Mouse (Mus musculus) MEL (cell line): ENCODE results near the gene Tppp2. TPM values are rescaled to one million over a fixed set of nuclear protein-coding genes. Genes with fewer than 3 reads are reported as not detected.

ENCODE experiments used
- DNase-seq: peaks from one replicate; pipeline ENCODE4 v3.0.0; 2011; ENCODE audit warnings: low read depth, low spot score
- H3K27ac ChIP-seq: 2 replicates; pipeline ENCODE4 v1.5.1; 2012; ENCODE audit warnings: low read depth, mild to moderate bottlenecking, control low read depth, low read length, moderate library complexity; ENCODE audit not compliant: control insufficient read depth
- H3K27me3 ChIP-seq, 2 experiments: fragments of 150-350 bp in 1 of 2; sonication (generic) in 1 of 2; 2 replicates each; pipeline ENCODE4 v1.6.1; 2012; ENCODE audit warnings: low read length in 2 of 2, mild to moderate bottlenecking in 2 of 2, improper control_type of control experiment in 1 of 2, moderate library complexity in 1 of 2; ENCODE audit not compliant: insufficient read depth in 2 of 2, control insufficient read depth in 1 of 2
- H3K36me3 ChIP-seq, 2 experiments: 2 replicates each; pipeline ENCODE4 v1.6.1; 2012 to 2014; ENCODE audit warnings: low read length in 2 of 2, improper control_type of control experiment in 1 of 2, inconsistent platforms in 1 of 2, mild to moderate bottlenecking in 1 of 2; ENCODE audit not compliant: insufficient read depth in 2 of 2, control insufficient read depth in 1 of 2
- H3K4me1 ChIP-seq, 2 experiments: fragments of 150-350 bp in 1 of 2; sonication (generic) in 1 of 2; 2 replicates each; pipeline ENCODE4 v1.6.1; 2012; ENCODE audit warnings: low read length in 2 of 2, improper control_type of control experiment in 1 of 2, mild to moderate bottlenecking in 1 of 2; ENCODE audit not compliant: insufficient read depth in 2 of 2, control insufficient read depth in 1 of 2
- H3K4me3 ChIP-seq, 2 experiments: fragments of 150-350 bp in 1 of 2; sonication (generic) in 1 of 2; 2 replicates each; pipeline ENCODE4 v1.5.1; 2012; ENCODE audit warnings: low read depth in 2 of 2, low read length in 2 of 2, mild to moderate bottlenecking in 2 of 2, moderate library complexity in 2 of 2, control low read depth in 1 of 2, improper control_type of control experiment in 1 of 2; ENCODE audit not compliant: control insufficient read depth in 1 of 2, insufficient read depth in 1 of 2
- H3K79me2 ChIP-seq: 2 replicates; pipeline ENCODE4 v1.6.1; 2012; ENCODE audit warnings: mild to moderate bottlenecking, low read length, moderate library complexity; ENCODE audit not compliant: control insufficient read depth, poor library complexity, insufficient read depth
- H3K9ac ChIP-seq: 2 replicates; pipeline ENCODE4 v1.6.1; 2012; ENCODE audit warnings: low read depth, mild to moderate bottlenecking, control low read depth, low read length, moderate library complexity; ENCODE audit not compliant: control insufficient read depth, poor library complexity, severe bottlenecking
- H3K9me3 ChIP-seq: fragments of 150-350 bp; sonication (generic); replicated peaks from 2 replicates; pipeline ENCODE4 v1.6.1; 2012; ENCODE audit warnings: mild to moderate bottlenecking, low read length, improper control_type of control experiment, moderate library complexity; ENCODE audit not compliant: insufficient read depth
- BHLHE40 ChIP-seq: IDR thresholded peaks from 2 replicates; pipeline ENCODE4 v1.6.1; 2012; ENCODE audit warnings: low read depth, mild to moderate bottlenecking, inconsistent platforms, low read length, improper control_type of control experiment, borderline replicate concordance
- CHD1 ChIP-seq: IDR thresholded peaks from 2 replicates; pipeline ENCODE4 v1.6.1; 2012; ENCODE audit warnings: low read depth, mild to moderate bottlenecking, inconsistent platforms, low read length, improper control_type of control experiment
- CTCF ChIP-seq, 3 experiments: IDR thresholded peaks in 2 of 3; conservative IDR thresholded peaks in 1 of 3; 2 replicates each; pipeline ENCODE4 v1.5.1; 2011 to 2012; ENCODE audit warnings: low read length in 3 of 3, low read depth in 2 of 3, mild to moderate bottlenecking in 2 of 3, improper control_type of control experiment in 1 of 3, inconsistent platforms in 1 of 3, mixed read lengths in 1 of 3, moderate library complexity in 1 of 3; ENCODE audit not compliant: control insufficient read depth in 1 of 3, insufficient read depth in 1 of 3, poor library complexity in 1 of 3, severe bottlenecking in 1 of 3
- E2F4 ChIP-seq: IDR thresholded peaks from 2 replicates; pipeline ENCODE4 v1.6.1; 2011; ENCODE audit warnings: low read depth, low read length, improper control_type of control experiment, borderline replicate concordance
- EP300 ChIP-seq, 2 experiments: IDR thresholded peaks; 2 replicates each; pipeline ENCODE4 v1.6.1; 2011; ENCODE audit warnings: improper control_type of control experiment in 2 of 2, low read length in 2 of 2, low read depth in 1 of 2, mild to moderate bottlenecking in 1 of 2
- JUND ChIP-seq: IDR thresholded peaks from 2 replicates; pipeline ENCODE4 v1.6.1; 2011; ENCODE audit warnings: low read depth, mild to moderate bottlenecking, improper control_type of control experiment, low read length
- MAFK ChIP-seq: IDR thresholded peaks from 2 replicates; pipeline ENCODE4 v1.6.1; 2011; ENCODE audit warnings: low read depth, mild to moderate bottlenecking, low read length, improper control_type of control experiment, borderline replicate concordance
- MAZ ChIP-seq: IDR thresholded peaks from 2 replicates; pipeline ENCODE4 v1.6.1; 2012; ENCODE audit warnings: low read depth, mild to moderate bottlenecking, inconsistent platforms, low read length, improper control_type of control experiment
- MEF2A ChIP-seq: IDR thresholded peaks from 2 replicates; pipeline ENCODE4 v1.6.1; 2014; ENCODE audit warnings: low read depth, mild to moderate bottlenecking, inconsistent platforms, low read length, improper control_type of control experiment; ENCODE audit not compliant: poor library complexity, insufficient replicate concordance, severe bottlenecking; ENCODE audit errors: extremely low read depth
- MYC ChIP-seq: IDR thresholded peaks from 2 replicates; pipeline ENCODE4 v1.6.1; 2011; ENCODE audit warnings: low read depth, mild to moderate bottlenecking, low read length, improper control_type of control experiment, moderate library complexity
- NELFE ChIP-seq: IDR thresholded peaks from 2 replicates; pipeline ENCODE4 v1.6.1; 2011; ENCODE audit warnings: low read depth, low read length, improper control_type of control experiment
- POLR2A ChIP-seq, 2 experiments: IDR thresholded peaks; 2 replicates each; pipeline ENCODE4 v1.6.1; 2011 to 2012; ENCODE audit warnings: low read length in 2 of 2, mild to moderate bottlenecking in 2 of 2, control low read depth in 1 of 2, improper control_type of control experiment in 1 of 2, low read depth in 1 of 2, moderate library complexity in 1 of 2; ENCODE audit not compliant: control insufficient read depth in 1 of 2, insufficient read depth in 1 of 2, poor library complexity in 1 of 2
- POLR2AphosphoS2 ChIP-seq: IDR thresholded peaks from 2 replicates; pipeline ENCODE4 v1.6.1; 2011; ENCODE audit warnings: low read length, improper control_type of control experiment
- RAD21 ChIP-seq: IDR thresholded peaks from 2 replicates; pipeline ENCODE4 v1.6.1; 2011; ENCODE audit warnings: mild to moderate bottlenecking, low read depth, low read length, improper control_type of control experiment
- SIN3A ChIP-seq: IDR thresholded peaks from 2 replicates; pipeline ENCODE4 v1.6.1; 2012; ENCODE audit warnings: low read length, improper control_type of control experiment, inconsistent platforms
- TAL1 ChIP-seq: IDR thresholded peaks from 2 replicates; pipeline ENCODE4 v1.6.1; 2012; ENCODE audit warnings: mild to moderate bottlenecking, inconsistent platforms, low read length, moderate library complexity, mixed read lengths
- TBP ChIP-seq: IDR thresholded peaks from 2 replicates; pipeline ENCODE4 v1.8.0; 2011; ENCODE audit warnings: low read depth, low read length, improper control_type of control experiment
- TCF12 ChIP-seq: IDR thresholded peaks from 2 replicates; pipeline ENCODE4 v1.6.1; 2014; ENCODE audit warnings: low read depth, mild to moderate bottlenecking, inconsistent platforms, low read length, improper control_type of control experiment, moderate library complexity
- UBTF ChIP-seq: IDR thresholded peaks from 2 replicates; pipeline ENCODE4 v1.6.1; 2012; ENCODE audit warnings: low read depth, mild to moderate bottlenecking, inconsistent platforms, low read length, improper control_type of control experiment, moderate library complexity, borderline replicate concordance; ENCODE audit not compliant: insufficient read depth
- USF1 ChIP-seq: IDR thresholded peaks from 2 replicates; pipeline ENCODE4 v1.6.1; 2014; ENCODE audit warnings: low read depth, mild to moderate bottlenecking, inconsistent platforms, low read length, improper control_type of control experiment, moderate library complexity
- USF2 ChIP-seq, 2 experiments: IDR thresholded peaks; 2 replicates each; pipeline ENCODE4 v1.6.1; 2011 to 2012; ENCODE audit warnings: improper control_type of control experiment in 2 of 2, low read length in 2 of 2, borderline replicate concordance in 1 of 2, inconsistent platforms in 1 of 2, low read depth in 1 of 2, mild to moderate bottlenecking in 1 of 2; ENCODE audit not compliant: insufficient read depth in 1 of 2
- ZC3H11A ChIP-seq: IDR thresholded peaks from 2 replicates; pipeline ENCODE4 v1.6.1; 2012; ENCODE audit warnings: low read depth, mild to moderate bottlenecking, inconsistent platforms, low read length, improper control_type of control experiment
- ZKSCAN1 ChIP-seq: IDR thresholded peaks from 2 replicates; pipeline ENCODE4 v1.6.1; 2012; ENCODE audit warnings: low read depth, mild to moderate bottlenecking, inconsistent platforms, low read length, improper control_type of control experiment, moderate library complexity
- ZNF384 ChIP-seq: IDR thresholded peaks from 2 replicates; pipeline ENCODE4 v1.6.1; 2012; ENCODE audit warnings: low read depth, mild to moderate bottlenecking, inconsistent platforms, low read length, improper control_type of control experiment
- polyA plus RNA-seq, 2 experiments: library from polyadenylated mRNA; stranded (reverse) in 1 of 2; unstranded in 1 of 2; fragments of >175 nt in 1 of 2; fragments of >200 nt in 1 of 2; gene quantifications; 2 replicates each; pipeline versions ENCODE4 v1.2.1 to v1.2.4; 2012; ENCODE audit warnings: low replicate concordance in 2 of 2, low read depth in 1 of 2; ENCODE audit not compliant: insufficient read length in 2 of 2, insufficient read depth in 1 of 2, missing spikeins in 1 of 2
- total RNA-seq: library from RNA; depleted of rRNA; stranded (reverse); fragments of 300-350 nt; gene quantifications from 2 replicates; pipeline ENCODE4 v1.2.3, GENCODE M21; 2012

Gene Tppp2
- total and polyA plus RNA-seq, 3 experiments = not detected

- TF ChIP-seq TBP = no peak
- no peak for TF ChIP-seq POLR2AphosphoS2
- no peak for TF ChIP-seq USF1
- TF ChIP-seq JUND = no peak
- TF ChIP-seq E2F4 = no peak
- TF ChIP-seq BHLHE40 = no peak
- TF ChIP-seq CTCF (IDR thresholded peaks at IDR 0.05 in 2 of 3, conservative IDR thresholded peaks at IDR 0.05 in 1 of 3; ENCODE audit: control insufficient read depth in 1 of 3, insufficient read depth in 1 of 3, low read depth in 2 of 3, low read length in 3 of 3, poor library complexity in 1 of 3, severe bottlenecking in 1 of 3) = no peak
- no peak for TF ChIP-seq TCF12
- no peak for TF ChIP-seq ZNF384
- TF ChIP-seq MEF2A = no peak
- no peak for TF ChIP-seq SIN3A
- no peak for TF ChIP-seq EP300 (IDR thresholded peaks at IDR 0.05; ENCODE audit: low read depth in 1 of 2, low read length in 2 of 2)
- no peak for TF ChIP-seq NELFE
- no peak for TF ChIP-seq CHD1
- TF ChIP-seq MYC = no peak
- no peak for TF ChIP-seq MAFK
- no peak for TF ChIP-seq POLR2A (IDR thresholded peaks at IDR 0.05; ENCODE audit: control insufficient read depth in 1 of 2, insufficient read depth in 1 of 2, low read depth in 1 of 2, low read length in 2 of 2, poor library complexity in 1 of 2)
- no peak for TF ChIP-seq UBTF
- TF ChIP-seq RAD21 = no peak
- H3K4me1 ChIP-seq = peaks cover 0 to 10% of the 10 kb centered on the region in 2 experiments; a peak in 1 of 4 replicates
- peaks cover 0 to 10% of the 10 kb centered on the region in 2 experiments; a peak in 2 of 4 replicates for H3K36me3 ChIP-seq
- no peak for DNase-seq
- H3K4me3 ChIP-seq = no peak overlapping the region
- H3K27me3 ChIP-seq = no peaks in the 10 kb centered on the region
- peaks cover 3% of the 10 kb centered on the region for H3K79me2 ChIP-seq
- no peak overlapping the region for H3K27ac ChIP-seq
- H3K9ac ChIP-seq = no peak overlapping the region
- H3K9me3 ChIP-seq = no peaks in the 10 kb centered on the region
Measured at GRCm38 (mm10) chr14:51889833-51890232, 28.4 kb upstream of the Tppp2 start.

DNA sequence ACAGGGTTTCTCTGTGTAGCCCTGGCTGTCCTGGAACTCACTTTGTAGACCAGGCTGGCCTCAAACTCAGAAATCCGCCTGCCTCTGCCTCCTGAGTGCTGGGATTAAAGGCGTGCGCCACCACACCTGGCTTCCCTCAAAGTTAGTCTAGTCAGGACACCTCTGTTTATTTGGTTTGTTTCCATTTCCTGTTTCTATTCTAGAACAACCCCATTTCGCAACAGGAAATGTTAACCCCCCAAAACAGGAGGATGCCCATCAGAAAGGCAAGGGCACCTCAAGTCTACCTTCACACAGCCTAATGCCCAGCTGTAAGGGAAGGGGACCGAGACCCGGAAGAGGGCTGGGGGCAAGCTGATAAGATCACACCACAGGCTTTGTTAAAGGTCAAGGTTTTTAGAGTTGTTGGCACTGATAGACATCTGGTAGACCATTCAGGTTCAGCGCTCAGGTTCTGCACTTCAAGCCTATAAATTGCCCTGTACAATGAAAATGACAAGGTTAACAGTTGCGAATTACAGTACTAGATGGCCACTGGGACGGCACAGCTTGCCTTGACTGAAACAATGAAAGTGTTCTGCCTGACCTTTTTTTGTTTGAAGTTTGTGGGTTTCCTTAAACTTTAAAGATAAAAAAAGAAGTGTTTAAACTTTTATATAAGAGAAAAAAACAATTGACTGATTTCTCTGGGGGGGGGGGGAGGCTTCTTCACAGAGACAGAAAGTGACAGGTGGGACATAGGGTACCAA is 25.9 kb upstream of the Tppp2 start, which contains the start of gene Slc39a2:
Slc39a2 (plus strand) TSS at position 699 of the 749 bp plus-strand sequence.
- Histone ChIP-seq H3K27me3 (no peaks in the 10 kb centered on the region), H3K36me3 (peaks cover 0 to 8% of the 10 kb centered on the region in 2 experiments; a peak in 2 of 4 replicates), H3K9ac (no peak within 1 kb of the TSS), H3K79me2 (no peaks in the 10 kb centered on the region), H3K27ac (no peak within 1 kb of the TSS), H3K4me3 (no peak within 1 kb of the TSS), H3K9me3 (no peaks in the 10 kb centered on the region), H3K4me1 (peaks cover 3 to 17% of the 10 kb centered on the region in 2 experiments; a peak in 3 of 4 replicates)
- no peak for DNase-seq
- TF ChIP-seq TBP (no peak), ZC3H11A (no peak), ZKSCAN1 (no peak), CHD1 (no peak), TAL1 (no peak), MAZ (no peak), RAD21 (no peak), BHLHE40 (no peak), MYC (no peak), USF2 (IDR thresholded peaks at IDR 0.05; ENCODE audit: borderline replicate concordance in 1 of 2, insufficient read depth in 1 of 2, low read depth in 1 of 2, low read length in 2 of 2) (no peak)
